Mouse (Mus musculus) cerebellum, postnatal 25 days (tissue): ENCODE results near the gene Edn2.
A peak's percentile ranks its signal among the peaks of the same experiment; 100 is the strongest.

Source experiments
- DNase-seq, 2 experiments: peaks; one replicate each; pipeline ENCODE4 v3.0.0; 2021; ENCODE audit warnings: mixed read lengths in 2 of 2

Edn2 gene

GRCm38 (mm10) chr4:120158714-120159310 is 2.2 kb upstream of the Edn2 start:
- DNase-seq, result peak in 1 of 2 experiments; percentile 33

- no peak for DNase-seq
These were observed 1.6 kb downstream of the Edn2 start for GRCm38 (mm10) chr4:120162586-120162985.

- DNase-seq, result peak; percentile 90 to 96
These were observed 2.2 kb downstream of the Edn2 start for GRCm38 (mm10) chr4:120163242-120163641.

GRCm38 (mm10) chr4:120164316-120164715 is 3.3 kb downstream of the Edn2 start:
- peak in 1 of 2 experiments; percentile 42 for DNase-seq

- DNase-seq, result no peak
These were observed 6.8 kb downstream of the Edn2 start for GRCm38 (mm10) chr4:120167778-120168177.

- peak in 1 of 2 experiments; percentile 35 for DNase-seq
These were observed 7.3 kb downstream of the Edn2 start for GRCm38 (mm10) chr4:120168346-120168745.

GRCm38 (mm10) chr4:120170387-120170936 is 9.5 kb downstream of the Edn2 start:
- DNase-seq, result no peak

GRCm38 (mm10) chr4:120172050-120172684 is 11.2 kb downstream of the Edn2 start:
- DNase-seq, result peak in 1 of 2 experiments; percentile 35

- DNase-seq, result no peak
These were observed 18.1 kb downstream of the Edn2 start for GRCm38 (mm10) chr4:120179123-120179522.

GRCm38 (mm10) chr4:120180535-120180934 is 19.5 kb downstream of the Edn2 start:
- DNase-seq, result no peak

- no peak for DNase-seq
These were observed 23.5 kb downstream of the Edn2 start for GRCm38 (mm10) chr4:120184374-120184991.

GRCm38 (mm10) chr4:120186441-120186840 is 25.4 kb downstream of the Edn2 start:
- no peak for DNase-seq

GRCm38 (mm10) chr4:120186934-120187333 is 25.9 kb downstream of the Edn2 start:
- DNase-seq, result peak in 1 of 2 experiments; percentile 38

- DNase-seq, result no peak
These were observed 27.2 kb downstream of the Edn2 start for GRCm38 (mm10) chr4:120188204-120188603.

GRCm38 (mm10) chr4:120188651-120189161 is 27.7 kb downstream of the Edn2 start:
- peak; percentile 92 to 94 for DNase-seq

- DNase-seq, result peak; percentile 60 to 75
These were observed 28.9 kb downstream of the Edn2 start for GRCm38 (mm10) chr4:120189941-120190340.

- DNase-seq, result no peak
These were observed 31.0 kb downstream of the Edn2 start for GRCm38 (mm10) chr4:120191987-120192386.

- no peak for DNase-seq
These were observed 33.0 kb downstream of the Edn2 start for GRCm38 (mm10) chr4:120194026-120194425.

- no peak for DNase-seq
These were observed 34.0 kb downstream of the Edn2 start for GRCm38 (mm10) chr4:120194965-120195364.

- no peak for DNase-seq
These were observed 38.3 kb downstream of the Edn2 start for GRCm38 (mm10) chr4:120199184-120199885.

GRCm38 (mm10) chr4:120200551-120201266 is 39.7 kb downstream of the Edn2 start:
- no peak for DNase-seq

GRCm38 (mm10) chr4:120204357-120204942 is 43.4 kb downstream of the Edn2 start:
- no peak for DNase-seq
